Mouse (Mus musculus): ENCODE measurements at regions not wholly inside any gene's neighbourhood (a gene's known extent, or its start where the extent isn't known, plus 50 kb on each side); places are given as distances from the start of the nearest gene placed in this dataset.

GRCm38 (mm10) chr10:96458551-96458950 lies 158.3 kb upstream of the Btg1 start:
- TF ChIP-seq CTCF (IDR thresholded peaks at IDR 0.05) (no peak), EP300 (IDR thresholded peaks at IDR 0.05; ENCODE audit: insufficient read depth, low read depth, low read length) (no peak)

Measured in heart, adult 2 months (tissue).